Mouse (Mus musculus) myocyte (in vitro differentiated cells): ENCODE measurements at regions not wholly inside any gene's neighbourhood (a gene's known extent, or its start where the extent isn't known, plus 50 kb on each side); places are given as distances from the start of the nearest gene placed in this dataset.

Experiments
- H3K27me3 ChIP-seq: one replicate; pipeline ENCODE4 v1.6.1; 2011; ENCODE audit not compliant: control insufficient read depth, insufficient read depth, insufficient read length
- H3K36me3 ChIP-seq: one replicate; pipeline ENCODE4 v1.6.1; 2011; ENCODE audit not compliant: control insufficient read depth, insufficient read depth
- H3K4me2 ChIP-seq: one replicate; pipeline ENCODE4 v1.6.1; 2011; ENCODE audit warnings: low read depth, control low read depth
- H3K4me3 ChIP-seq: one replicate; pipeline ENCODE4 v1.5.1; 2011; ENCODE audit warnings: mild to moderate bottlenecking, control low read depth, moderate library complexity
- H3K79me2 ChIP-seq: one replicate; pipeline ENCODE4 v1.6.1; 2011; ENCODE audit not compliant: control insufficient read depth, insufficient read depth
- H3ac ChIP-seq: one replicate; pipeline ENCODE4 v1.6.1; 2011; ENCODE audit not compliant: control insufficient read depth, insufficient read length
- CEBPB ChIP-seq: IDR thresholded peaks from 2 replicates; pipeline ENCODE4 v1.6.1; 2011; ENCODE audit warnings: mild to moderate bottlenecking, moderate library complexity; ENCODE audit not compliant: poor library complexity, insufficient read depth, severe bottlenecking
- E2F4 ChIP-seq: IDR thresholded peaks from one replicate; pipeline ENCODE4 v1.6.1; 2011; ENCODE audit warnings: mild to moderate bottlenecking, control low read depth, moderate library complexity; ENCODE audit not compliant: insufficient read depth
- MAX ChIP-seq: IDR thresholded peaks from one replicate; pipeline ENCODE4 v1.6.1; 2011; ENCODE audit warnings: low read depth, mild to moderate bottlenecking, control low read depth
- MYOD1 ChIP-seq, 3 experiments: IDR thresholded peaks; one replicate each; pipeline ENCODE4 v1.6.1; 2011; ENCODE audit warnings: control low read depth in 2 of 3, low read depth in 2 of 3, mild to moderate bottlenecking in 2 of 3, moderate library complexity in 1 of 3; ENCODE audit not compliant: insufficient read length in 2 of 3, control insufficient read depth in 1 of 3
- MYOG ChIP-seq, 3 experiments: IDR thresholded peaks; one replicate each; pipeline ENCODE4 v1.6.1; 2011; ENCODE audit warnings: control low read depth in 2 of 3, low read depth in 2 of 3, mild to moderate bottlenecking in 2 of 3; ENCODE audit not compliant: insufficient read length in 2 of 3, control insufficient read depth in 1 of 3, insufficient read depth in 1 of 3
- POLR2A ChIP-seq: IDR thresholded peaks from one replicate; pipeline ENCODE4 v1.6.1; 2011; ENCODE audit warnings: low read depth, mild to moderate bottlenecking, control low read depth, moderate library complexity; ENCODE audit not compliant: insufficient read length
- POLR2AphosphoS2 ChIP-seq: IDR thresholded peaks from one replicate; pipeline ENCODE4 v1.6.1; 2011; ENCODE audit warnings: low read depth, control low read depth; ENCODE audit not compliant: insufficient read length
- REST ChIP-seq: IDR thresholded peaks from one replicate; pipeline ENCODE4 v1.6.1; 2011; ENCODE audit warnings: mild to moderate bottlenecking, control low read depth, moderate library complexity; ENCODE audit not compliant: insufficient read depth, insufficient read length
- SRF ChIP-seq: IDR thresholded peaks from one replicate; pipeline ENCODE4 v1.6.1; 2011; ENCODE audit warnings: low read depth; ENCODE audit not compliant: control insufficient read depth, insufficient read length
- TCF12 ChIP-seq: IDR thresholded peaks from one replicate; pipeline ENCODE4 v1.6.1; 2011; ENCODE audit warnings: mild to moderate bottlenecking, control low read depth; ENCODE audit not compliant: poor library complexity, insufficient read depth, severe bottlenecking
- TCF3 ChIP-seq: IDR thresholded peaks from one replicate; pipeline ENCODE4 v1.6.1; 2011; ENCODE audit warnings: low read depth, control low read depth; ENCODE audit not compliant: insufficient read length
- USF1 ChIP-seq: IDR thresholded peaks from one replicate; pipeline ENCODE4 v1.6.1; 2011; ENCODE audit warnings: low read depth, mild to moderate bottlenecking, control low read depth, moderate library complexity

DNA sequence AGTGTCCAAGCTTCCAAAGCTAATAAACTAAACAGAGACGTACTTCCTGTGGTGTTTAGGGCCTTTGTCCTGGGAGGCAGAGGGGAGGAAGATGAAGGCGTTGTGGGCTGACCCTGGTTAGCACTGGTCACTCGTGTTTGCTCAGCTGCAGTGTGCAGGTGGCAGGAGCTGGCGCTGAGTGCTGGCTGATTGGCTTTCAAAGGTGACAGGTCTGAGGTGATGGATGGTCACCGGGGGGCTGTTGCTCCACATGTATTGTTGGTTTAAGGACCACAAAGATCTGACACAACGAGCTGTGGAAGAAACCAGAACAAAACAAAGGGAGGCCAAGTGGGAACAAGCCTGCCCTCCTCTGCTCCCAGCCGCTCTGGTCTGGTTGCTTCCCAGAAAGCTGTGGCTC lies 320.1 kb downstream of the Rps24 start:
- Histone ChIP-seq H3K79me2 (no peaks in the 10 kb centered on the region), H3K4me3 (no peak overlapping the region), H3K4me2 (no peak overlapping the region), H3K27me3 (peaks cover 6% of the 10 kb centered on the region), H3K36me3 (no peaks in the 10 kb centered on the region), H3ac (no peak overlapping the region)
- TF ChIP-seq POLR2A (no peak), TCF3 (no peak), E2F4 (no peak), MYOD1 (IDR thresholded peaks at IDR 0.05; ENCODE audit: control insufficient read depth in 1 of 3, insufficient read length in 2 of 3, low read depth in 2 of 3) (no peak), MAX (no peak)

GRCm38 (mm10) chr14:24822876-24823567 lies 336.1 kb downstream of the Rps24 start:
- Histone ChIP-seq H3K36me3 (no peaks in the 10 kb centered on the region), H3K27me3 (peaks cover 18% of the 10 kb centered on the region), H3K4me2 (no peak overlapping the region), H3ac (no peak overlapping the region), H3K79me2 (no peaks in the 10 kb centered on the region), H3K4me3 (no peak overlapping the region)
- no peak for TF ChIP-seq CEBPB
- TF ChIP-seq POLR2A: no peak
- no peak for TF ChIP-seq E2F4
- no peak for TF ChIP-seq MYOG (IDR thresholded peaks at IDR 0.05; ENCODE audit: control insufficient read depth in 1 of 3, insufficient read depth in 1 of 3, insufficient read length in 2 of 3, low read depth in 2 of 3)

GRCm38 (mm10) chr14:24824351-24824750 lies 337.4 kb downstream of the Rps24 start:
- TF ChIP-seq POLR2A (no peak), REST (no peak), E2F4 (no peak), POLR2AphosphoS2 (no peak), USF1 (no peak), TCF12 (no peak)
- Histone ChIP-seq H3K36me3 (no peaks in the 10 kb centered on the region), H3K4me3 (no peak overlapping the region), H3K79me2 (no peaks in the 10 kb centered on the region), H3K4me2 (no peak overlapping the region), H3K27me3 (peaks cover 18% of the 10 kb centered on the region), H3ac (no peak overlapping the region)

DNA sequence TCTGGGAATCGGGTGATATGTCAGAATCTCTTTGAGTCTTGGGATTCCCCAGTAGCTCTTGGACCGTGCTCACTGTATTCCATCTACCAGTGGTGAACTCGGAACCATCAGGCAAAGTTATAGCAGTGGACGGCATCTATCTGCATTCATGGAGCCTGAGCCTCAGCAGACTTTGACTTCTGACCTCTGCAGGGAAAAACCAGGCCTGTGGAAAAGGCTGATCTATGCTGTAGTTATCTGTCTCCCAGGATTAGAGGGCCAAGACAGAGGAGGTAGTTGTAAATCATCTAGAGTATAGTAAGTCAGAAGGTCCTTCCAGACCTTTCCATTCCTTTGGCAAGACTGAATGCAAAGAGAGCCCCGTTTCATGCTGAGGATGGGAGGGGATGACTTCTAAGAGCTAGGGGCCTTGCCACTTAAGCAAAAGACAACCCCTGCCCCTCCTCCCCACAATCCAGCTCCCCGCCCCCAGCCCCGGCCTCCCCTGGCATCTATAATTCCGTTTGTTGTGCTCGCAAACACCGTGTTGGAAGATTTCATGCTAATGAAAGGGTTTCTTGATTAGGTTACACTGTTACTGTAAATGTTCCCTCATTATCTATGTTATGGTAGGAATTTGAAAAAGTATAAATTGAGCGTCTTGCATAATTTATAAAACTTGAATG lies 338.9 kb downstream of the Rps24 start:
- no peak overlapping the region for H3K4me2 ChIP-seq
- no peaks in the 10 kb centered on the region for H3K36me3 ChIP-seq
- peaks cover 23% of the 10 kb centered on the region for H3K27me3 ChIP-seq
- TF ChIP-seq REST: no peak
- no peak for TF ChIP-seq POLR2A
- TF ChIP-seq CEBPB: no peak
- no peak for TF ChIP-seq POLR2AphosphoS2
- TF ChIP-seq MAX: no peak
- no peak for TF ChIP-seq MYOG (IDR thresholded peaks at IDR 0.05; ENCODE audit: control insufficient read depth in 1 of 3, insufficient read depth in 1 of 3, insufficient read length in 2 of 3, low read depth in 2 of 3)
- TF ChIP-seq USF1: no peak
- TF ChIP-seq E2F4: no peak
- TF ChIP-seq TCF3: no peak
- no peak for TF ChIP-seq TCF12
- TF ChIP-seq SRF: no peak
- no peak for TF ChIP-seq MYOD1 (IDR thresholded peaks at IDR 0.05; ENCODE audit: control insufficient read depth in 1 of 3, insufficient read length in 2 of 3, low read depth in 2 of 3)
- no peaks in the 10 kb centered on the region for H3K79me2 ChIP-seq
- no peak overlapping the region for H3ac ChIP-seq
- no peak overlapping the region for H3K4me3 ChIP-seq

DNA sequence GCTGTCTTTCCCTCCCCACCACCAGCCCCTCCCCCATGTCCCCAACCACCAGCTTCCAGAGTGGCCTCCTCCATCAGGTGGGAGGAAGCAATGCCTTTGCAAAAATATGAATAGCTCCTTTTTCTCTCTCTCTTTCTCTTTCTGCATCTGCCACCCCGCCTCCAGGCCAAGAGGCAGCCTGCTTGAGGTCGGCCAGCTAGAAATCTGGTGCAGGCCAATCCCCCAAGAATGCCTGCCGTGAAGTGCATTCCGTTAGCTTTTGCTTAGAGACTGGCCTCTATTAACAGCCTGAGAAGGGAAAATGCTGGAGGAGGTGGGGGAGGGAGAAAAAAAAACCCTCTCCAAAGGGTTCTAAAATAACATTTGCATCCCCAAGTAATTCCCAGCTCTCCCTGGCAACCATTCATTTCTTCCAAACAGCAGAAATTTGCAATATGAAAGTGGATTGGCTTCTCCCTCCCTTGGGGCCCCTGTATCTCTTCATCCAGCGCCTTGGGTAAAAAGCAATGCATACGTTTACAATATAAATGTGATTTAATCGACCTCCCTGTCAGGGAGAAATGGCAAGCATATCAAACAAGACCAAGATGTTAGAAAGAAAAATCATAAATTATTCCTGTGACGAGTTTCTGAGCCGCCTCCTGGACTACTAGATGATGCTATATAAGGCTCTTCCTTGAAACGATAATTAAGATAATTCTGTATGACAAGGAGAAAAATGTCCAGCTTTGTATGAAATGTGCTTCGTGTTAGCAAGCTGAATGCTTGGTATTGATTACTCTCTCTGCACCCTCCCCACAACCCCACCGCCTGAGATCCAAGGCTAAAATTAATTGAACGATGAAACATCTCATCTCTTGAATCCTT lies 339.8 kb downstream of the Rps24 start:
- Histone ChIP-seq H3K4me3 (no peak overlapping the region), H3K36me3 (no peaks in the 10 kb centered on the region), H3K79me2 (no peaks in the 10 kb centered on the region), H3K27me3 (peaks cover 23% of the 10 kb centered on the region), H3ac (no peak overlapping the region), H3K4me2 (no peak overlapping the region)
- TF ChIP-seq POLR2A: no peak
- no peak for TF ChIP-seq TCF3
- TF ChIP-seq TCF12: no peak
- TF ChIP-seq SRF: no peak
- no peak for TF ChIP-seq USF1
- TF ChIP-seq POLR2AphosphoS2: no peak
- TF ChIP-seq REST: no peak
- no peak for TF ChIP-seq MYOD1 (IDR thresholded peaks at IDR 0.05; ENCODE audit: control insufficient read depth in 1 of 3, insufficient read length in 2 of 3, low read depth in 2 of 3)
- TF ChIP-seq CEBPB: no peak
- no peak for TF ChIP-seq E2F4
- TF ChIP-seq MAX: no peak
- TF ChIP-seq MYOG (IDR thresholded peaks at IDR 0.05; ENCODE audit: control insufficient read depth in 1 of 3, insufficient read depth in 1 of 3, insufficient read length in 2 of 3, low read depth in 2 of 3): no peak
